In genomic region chr13:95503279-95503917, GRCm38 (mm10) we compare ENCODE assay signal across 26 mouse cellular contexts. TPM values are rescaled to one million over a fixed set of nuclear protein-coding genes. Genes with fewer than 3 reads are reported as not detected.
"Had no signal": no experiment of that assay in that cellular context is flagged by ENCODE, and none has a peak within 500 bp of the region (broad histone marks: within the 10 kb centered on the region; RNA-seq: fewer than 3 reads in every experiment).

No protein-coding gene starts in this region.

- H3K4me3 ChIP-seq: intestine, embryonic 15.5 days; kidney, embryonic 15.5 days; left cerebral cortex, adult 2 months; limb, embryonic 12.5 days; limb, embryonic 15.5 days; neural tube, embryonic 12.5 days had no signal

- H3K4me1 ChIP-seq: intestine, embryonic 15.5 days; kidney, embryonic 15.5 days; limb, embryonic 12.5 days; limb, embryonic 15.5 days; neural tube, embryonic 12.5 days had no signal

- H3K9ac ChIP-seq: intestine, embryonic 15.5 days; kidney, embryonic 15.5 days; limb, embryonic 12.5 days; limb, embryonic 15.5 days; liver, embryonic 14.5 days; liver, postnatal 0 days; neural tube, embryonic 12.5 days had no signal

- H3K9me3 ChIP-seq: intestine, embryonic 15.5 days; kidney, embryonic 15.5 days; limb, embryonic 12.5 days; limb, embryonic 15.5 days; neural tube, embryonic 12.5 days had no signal

- ATAC-seq: intestine, embryonic 15.5 days; liver, postnatal 0 days had no signal

- H3K36me3 ChIP-seq: intestine, embryonic 15.5 days; kidney, embryonic 15.5 days; limb, embryonic 12.5 days; limb, embryonic 15.5 days; neural tube, embryonic 12.5 days had no signal

- DNase-seq: kidney, adult 11 months; kidney, adult 8-10 months; kidney, postnatal 10 days; kidney, postnatal 36 days; layer of hippocampus, postnatal 36 days; left cerebral cortex, postnatal 4 days; liver, postnatal 0 days; midbrain, embryonic 14.5 days; right cerebral cortex, adult 18-20 months; right cerebral cortex, postnatal 14 days; right cerebral cortex, postnatal 4 days; thymus, adult 2 months; thymus, postnatal 14 days; thymus, postnatal 4 days had no signal

- H3K27me3 ChIP-seq: intestine, embryonic 15.5 days; kidney, embryonic 15.5 days; limb, embryonic 12.5 days; limb, embryonic 15.5 days; neural tube, embryonic 12.5 days had no signal

- H3K4me2 ChIP-seq: intestine, embryonic 15.5 days; kidney, embryonic 15.5 days; limb, embryonic 12.5 days; limb, embryonic 15.5 days; liver, embryonic 11.5 days; midbrain, embryonic 11.5 days; neural tube, embryonic 12.5 days had no signal

- H3K27ac ChIP-seq: intestine, embryonic 15.5 days; kidney, embryonic 15.5 days; left cerebral cortex, adult 2 months; limb, embryonic 12.5 days; limb, embryonic 15.5 days; liver, embryonic 14.5 days; neural tube, embryonic 12.5 days; stomach, postnatal 0 days had no signal

RNA-seq across cellular contexts. Expression of gene S100z, which starts 24.9 kb away (rescaled TPM):
- polyA plus RNA-seq: kidney, embryonic 15.5 days; limb, embryonic 12.5 days; limb, embryonic 15.5 days; liver, embryonic 11.5 days; liver, embryonic 14.5 days; liver, postnatal 0 days; lung, embryonic 16.5 days; midbrain, embryonic 11.5 days; midbrain, embryonic 14.5 days; neural tube, embryonic 12.5 days; stomach, embryonic 14.5 days; thymus, adult 2 months had no signal
